8 mouse cellular contexts compared by ENCODE assay signal in genomic region chr8:94205736-94206135, GRCm38 (mm10). TPM values are rescaled to one million over a fixed set of nuclear protein-coding genes. Genes with fewer than 3 reads are reported as not detected.
A peak's percentile ranks its signal among the peaks of the same experiment; 100 is the strongest.
DNase-seq lines count a peak whose midpoint lies in the region; ATAC-seq and TF ChIP-seq lines count a peak whose summit lies in the region.

No protein-coding gene starts in this region.

- H3K4me3 ChIP-seq in kidney, embryonic 15.5 days (replicated peaks) = no peak overlapping the region
- no peak overlapping the region for H3K4me3 ChIP-seq in cortical plate, adult 2 months (ENCODE audit: insufficient read depth, low read length)
- H3K4me3 ChIP-seq in heart, embryonic 10.5 days = no peak overlapping the region
- no peak overlapping the region for H3K4me3 ChIP-seq in small intestine, adult 2 months (ENCODE audit: low read depth, low read length)

- H3K36me3 ChIP-seq in kidney, embryonic 15.5 days = no peaks in the 10 kb centered on the region
- H3K36me3 ChIP-seq in heart, embryonic 10.5 days = no peaks in the 10 kb centered on the region
- no peaks in the 10 kb centered on the region for H3K36me3 ChIP-seq in small intestine, adult 2 months (ENCODE audit: control insufficient read depth, insufficient read depth, low read length)

- no peak overlapping the region for H3K4me2 ChIP-seq in kidney, embryonic 15.5 days

- peaks cover 4% of the 10 kb centered on the region; the same call in 1 of the 2 replicates for H3K27me3 ChIP-seq in kidney, embryonic 15.5 days
- H3K27me3 ChIP-seq in heart, embryonic 10.5 days (ENCODE audit: insufficient read depth, poor library complexity, severe bottlenecking) = no peaks in the 10 kb centered on the region
- H3K27me3 ChIP-seq in small intestine, adult 2 months (ENCODE audit: control insufficient read depth, insufficient read depth, low read length) = no peaks in the 10 kb centered on the region

- no peaks in the 10 kb centered on the region for H3K9me3 ChIP-seq in kidney, embryonic 15.5 days (replicated peaks)
- no peaks in the 10 kb centered on the region for H3K9me3 ChIP-seq in heart, embryonic 10.5 days

- H3K27ac ChIP-seq in kidney, embryonic 15.5 days = no peak overlapping the region
- no peak overlapping the region for H3K27ac ChIP-seq in cortical plate, adult 2 months (ENCODE audit: insufficient read depth, low read length)
- H3K27ac ChIP-seq in heart, embryonic 10.5 days = no peak overlapping the region
- H3K27ac ChIP-seq in small intestine, adult 2 months (ENCODE audit: insufficient read depth, low read depth, low read length) = no peak overlapping the region

- no peak overlapping the region for H3K9ac ChIP-seq in kidney, embryonic 15.5 days

- peak; percentile 80 for TF ChIP-seq CTCF in cortical plate, adult 2 months (IDR thresholded peaks at IDR 0.05; ENCODE audit: extremely low read depth, insufficient read depth, low read length)
- peak; percentile 83 for TF ChIP-seq CTCF in small intestine, adult 2 months (IDR thresholded peaks at IDR 0.05; ENCODE audit: extremely low read depth, insufficient read length, insufficient replicate concordance, low read depth, low read length)

- ATAC-seq in kidney, embryonic 15.5 days (replicated peaks; ENCODE audit: low FRiP score) = no peak; the same call in 1 of the 2 replicates

- 17% methylated on average over 5 of the region's 5 CpGs for WGBS in kidney, embryonic 15.5 days
- 13% methylated on average over 5 of the region's 5 CpGs for WGBS in heart, embryonic 10.5 days
- WGBS in small intestine, adult 2 months = 17% methylated on average over 5 of the region's 5 CpGs

- DNase-seq in kidney, adult 11 months = peak; percentile 46
- DNase-seq in adrenal gland, adult 18-20 months (ENCODE audit: low spot score in 2 of 2) = peak; percentile 71 to 73
- peak; percentile 91 for DNase-seq in heart, embryonic 10.5 days (ENCODE audit: low spot score)
- DNase-seq in kidney, postnatal 36 days = peak; percentile 70 to 85
- peak; percentile 66 to 82 for DNase-seq in lung, postnatal 4 days

- TF ChIP-seq POLR2A in cortical plate, adult 2 months (IDR thresholded peaks at IDR 0.05; ENCODE audit: extremely low read depth, insufficient read depth, low read length) = no peak
- no peak for TF ChIP-seq POLR2A in small intestine, adult 2 months (IDR thresholded peaks at IDR 0.05; ENCODE audit: low read depth, low read length)

- no peaks in the 10 kb centered on the region for H3K4me1 ChIP-seq in kidney, embryonic 15.5 days
- peaks cover 4% of the 10 kb centered on the region for H3K4me1 ChIP-seq in cortical plate, adult 2 months (ENCODE audit: control insufficient read depth, insufficient read depth, low read length)
- H3K4me1 ChIP-seq in heart, embryonic 10.5 days = no peaks in the 10 kb centered on the region
- H3K4me1 ChIP-seq in small intestine, adult 2 months (ENCODE audit: control insufficient read depth, insufficient read depth, insufficient read length, low read length) = no peaks in the 10 kb centered on the region

RNA-seq across cellular contexts. Expression of gene Nup93, which starts 8.6 kb away (rescaled TPM):
- 89.6 and 91.6 TPM in 2 replicates for polyA plus RNA-seq in kidney, embryonic 15.5 days (2015; fragmentation: Nextera tagmentation; extraction: Ambion mirVana)
- total RNA-seq in adrenal gland, adult 18-20 months (2021) = 10 to 100 TPM; 10.7 to 11.3 TPM
- polyA plus RNA-seq in cortical plate, adult 2 months (2012; rRNA removed) = 26.5 and 27.2 TPM in 2 replicates
- polyA plus RNA-seq in heart, embryonic 10.5 days (2016; fragmentation: Nextera tagmentation; extraction: Ambion mirVana) = 98.2 and 118 TPM in 2 replicates
- 3.6 and 5.4 TPM in 2 replicates for polyA plus RNA-seq in small intestine, adult 2 months (2012; rRNA removed)

RNA-seq across cellular contexts. Expression of gene Mt1, which starts 26.9 kb away (rescaled TPM):
- polyA plus RNA-seq in kidney, embryonic 15.5 days (2015; fragmentation: Nextera tagmentation; extraction: Ambion mirVana) = 519 and 582 TPM in 2 replicates
- 100 to 1,000 TPM; 291 to 329 TPM for total RNA-seq in adrenal gland, adult 18-20 months (2021)
- polyA plus RNA-seq in cortical plate, adult 2 months (2012; rRNA removed) = 1,137 and 1,412 TPM in 2 replicates
- 361 and 393 TPM in 2 replicates for polyA plus RNA-seq in heart, embryonic 10.5 days (2016; fragmentation: Nextera tagmentation; extraction: Ambion mirVana)
- 966 and 1,593 TPM in 2 replicates for polyA plus RNA-seq in small intestine, adult 2 months (2012; rRNA removed)

RNA-seq across cellular contexts. Expression of gene Mt2, which starts 33.3 kb away (rescaled TPM):
- polyA plus RNA-seq in kidney, embryonic 15.5 days (2015; fragmentation: Nextera tagmentation; extraction: Ambion mirVana) = 163 and 178 TPM in 2 replicates
- 100 to 1,000 TPM; 203 to 204 TPM for total RNA-seq in adrenal gland, adult 18-20 months (2021)
- polyA plus RNA-seq in cortical plate, adult 2 months (2012; rRNA removed) = 559 and 591 TPM in 2 replicates
- 86.3 and 113 TPM in 2 replicates for polyA plus RNA-seq in heart, embryonic 10.5 days (2016; fragmentation: Nextera tagmentation; extraction: Ambion mirVana)
- 50.1 and 80.3 TPM in 2 replicates for polyA plus RNA-seq in small intestine, adult 2 months (2012; rRNA removed)

RNA-seq across cellular contexts. Expression of gene Mt3, which starts 53.3 kb away (rescaled TPM):
- polyA plus RNA-seq in kidney, embryonic 15.5 days (2015; fragmentation: Nextera tagmentation; extraction: Ambion mirVana) = 2.9 and 7.1 TPM in 2 replicates
- 1 to 10 TPM; 4.5 to 7.2 TPM for total RNA-seq in adrenal gland, adult 18-20 months (2021)
- 1,778 and 1,863 TPM in 2 replicates for polyA plus RNA-seq in cortical plate, adult 2 months (2012; rRNA removed)
- polyA plus RNA-seq in heart, embryonic 10.5 days (2016; fragmentation: Nextera tagmentation; extraction: Ambion mirVana) = 10.6 and 15.7 TPM in 2 replicates
- polyA plus RNA-seq in small intestine, adult 2 months (2012; rRNA removed) = 0.90 and 2.8 TPM in 2 replicates
